Mouse (Mus musculus) heart, embryonic 13.5 days (tissue): Measurements from ENCODE around the gene Sgtb. TPM values are rescaled to one million over a fixed set of nuclear protein-coding genes. Genes with fewer than 3 reads are reported as not detected.

Source experiments
- ATAC-seq: fragments of 200-750 bp; cut with Nextera tagmentation; 2 replicates; pipeline ENCODE4 v1.8.0; 2017; ENCODE audit warnings: moderate TSS enrichment; ENCODE audit not compliant: insufficient number of reproducible peaks, low FRiP score, low TSS enrichment; ENCODE audit errors: extremely low read depth
- H3K27ac ChIP-seq: fragments of 300-500 bp; sonication (generic); replicated peaks from 2 replicates; pipeline ENCODE4 v1.5.1; 2015; ENCODE audit warnings: moderate library complexity, mild to moderate bottlenecking, inconsistent platforms
- H3K27me3 ChIP-seq: fragments of 300-500 bp; sonication (generic); replicated peaks from 2 replicates; pipeline ENCODE4 v1.6.1; 2015; ENCODE audit warnings: mild to moderate bottlenecking, inconsistent platforms
- H3K36me3 ChIP-seq: fragments of 300-500 bp; sonication (generic); 2 replicates; pipeline ENCODE4 v1.6.1; 2015; ENCODE audit warnings: mild to moderate bottlenecking, inconsistent platforms
- H3K4me1 ChIP-seq: fragments of 300-500 bp; sonication (generic); 2 replicates; pipeline ENCODE4 v1.6.1; 2015; ENCODE audit warnings: inconsistent platforms
- H3K4me2 ChIP-seq: fragments of 300-500 bp; sonication (generic); 2 replicates; pipeline ENCODE4 v1.6.1; 2015; ENCODE audit warnings: inconsistent platforms, mild to moderate bottlenecking, moderate library complexity
- H3K4me3 ChIP-seq: fragments of 300-500 bp; sonication (generic); 2 replicates; pipeline ENCODE4 v1.5.1; 2015; ENCODE audit warnings: moderate library complexity, mild to moderate bottlenecking, inconsistent platforms
- H3K9ac ChIP-seq: fragments of 300-500 bp; sonication (generic); 2 replicates; pipeline ENCODE4 v1.6.1; 2015; ENCODE audit warnings: inconsistent platforms, mild to moderate bottlenecking, moderate library complexity
- H3K9me3 ChIP-seq: fragments of 300-500 bp; sonication (generic); 2 replicates; pipeline ENCODE4 v1.6.1; 2016; ENCODE audit warnings: inconsistent platforms
- WGBS: fragments of 180-500 bp; shearing (Covaris S2); methylation state at CpG from one replicate; pipeline ENCODE4 v1.1.7; 2015; ENCODE audit warnings: mixed read lengths; 5-methylcytosine and 5-hydroxymethylcytosine counted together
- polyA plus RNA-seq: library from polyadenylated mRNA; unstranded; fragments of >200 nt; fragmentation: Nextera tagmentation; extraction: Ambion mirVana; gene quantifications from 2 replicates; pipeline ENCODE4 v1.2.1, GENCODE M21; 2015

The Sgtb gene
- polyA plus RNA-seq, 1 experiment from 2014 or later: 2.8 TPM

DNA sequence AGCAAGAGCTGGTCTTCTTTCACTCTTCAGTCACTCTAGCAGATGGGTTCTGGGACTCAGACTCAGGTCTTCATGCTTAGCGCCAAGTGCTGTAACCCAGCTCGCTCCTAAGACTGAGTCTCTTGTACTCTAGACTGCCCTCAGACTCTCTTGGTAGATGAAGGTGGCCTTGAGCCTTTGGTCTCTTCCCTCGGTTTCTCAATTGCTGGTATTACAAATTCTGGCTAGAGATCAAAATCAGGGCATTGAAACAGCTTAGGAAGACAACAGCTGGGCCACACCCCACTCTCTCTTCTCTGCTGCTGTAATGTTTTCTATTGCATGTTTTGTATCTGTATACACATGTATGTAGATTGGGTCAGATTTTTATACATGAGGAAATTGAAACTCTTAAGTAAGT, 36.1 kb downstream of the Sgtb start:
- H3K27ac ChIP-seq: no peak overlapping the region
- H3K36me3 ChIP-seq: peaks cover 88% of the 10 kb centered on the region
- H3K4me2 ChIP-seq: no peak overlapping the region
- no peaks in the 10 kb centered on the region for H3K4me1 ChIP-seq
- no peak overlapping the region for H3K9ac ChIP-seq
- no peak overlapping the region for H3K4me3 ChIP-seq
- H3K9me3 ChIP-seq: no peaks in the 10 kb centered on the region
- no peaks in the 10 kb centered on the region for H3K27me3 ChIP-seq
- WGBS: 90% methylated on average over 3 of the region's 3 CpGs
- ATAC-seq: no peak

DNA sequence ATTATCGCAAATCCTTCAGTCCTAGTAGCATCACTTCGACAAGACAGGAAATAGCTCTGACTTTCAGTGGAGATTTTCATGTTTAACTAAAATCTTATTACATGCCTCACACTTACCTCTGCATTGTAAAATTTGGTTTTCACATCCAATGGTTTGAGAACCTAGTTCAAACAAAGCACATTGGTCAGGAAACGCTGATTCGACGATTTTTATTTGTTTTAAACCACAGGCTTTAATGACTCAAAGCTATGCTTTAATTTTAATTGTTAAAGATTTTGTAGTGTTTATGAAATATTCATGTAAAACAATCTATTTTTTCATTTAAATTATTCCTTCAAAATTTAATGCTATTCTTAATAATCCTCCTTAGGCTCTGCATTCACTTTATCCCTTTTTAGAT, 44.6 kb downstream of the Sgtb start:
- H3K27ac ChIP-seq: no peak overlapping the region
- H3K4me1 ChIP-seq: no peaks in the 10 kb centered on the region
- ATAC-seq: no peak
- no peak overlapping the region for H3K9ac ChIP-seq
- H3K4me3 ChIP-seq: no peak overlapping the region
- no peaks in the 10 kb centered on the region for H3K27me3 ChIP-seq
- peaks cover 65% of the 10 kb centered on the region for H3K36me3 ChIP-seq
- WGBS: 91% methylated on average over 5 of the region's 5 CpGs
- H3K4me2 ChIP-seq: no peak overlapping the region
- H3K9me3 ChIP-seq: no peaks in the 10 kb centered on the region

DNA sequence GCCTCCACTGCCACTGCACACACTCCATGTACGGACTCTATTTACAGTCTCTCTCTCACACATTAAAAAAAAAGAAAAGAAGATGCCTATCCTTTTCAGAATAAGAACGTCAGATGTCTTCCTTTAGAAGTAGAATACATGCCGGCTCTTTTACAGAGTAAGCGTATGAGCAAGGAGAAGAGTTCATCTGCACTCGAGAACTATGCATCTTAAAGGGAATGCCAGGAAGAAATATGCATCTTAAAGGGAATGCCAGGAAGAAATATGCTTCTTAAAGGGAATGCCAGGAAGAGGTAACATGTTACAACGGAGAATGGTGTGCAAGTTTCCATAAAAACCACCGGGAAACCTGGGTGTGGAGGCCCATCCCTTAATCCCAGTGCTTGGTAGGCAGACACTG, 45.6 kb downstream of the Sgtb start:
- Histone ChIP-seq H3K36me3 (peaks cover 67% of the 10 kb centered on the region), H3K27me3 (no peaks in the 10 kb centered on the region), H3K9ac (no peak overlapping the region), H3K4me2 (no peak overlapping the region), H3K4me3 (no peak overlapping the region), H3K4me1 (no peaks in the 10 kb centered on the region), H3K9me3 (no peaks in the 10 kb centered on the region), H3K27ac (no peak overlapping the region)
- whole genome bisulfite sequencing: 89% methylated on average over 7 of the region's 7 CpGs
- ATAC-seq: no peak

DNA sequence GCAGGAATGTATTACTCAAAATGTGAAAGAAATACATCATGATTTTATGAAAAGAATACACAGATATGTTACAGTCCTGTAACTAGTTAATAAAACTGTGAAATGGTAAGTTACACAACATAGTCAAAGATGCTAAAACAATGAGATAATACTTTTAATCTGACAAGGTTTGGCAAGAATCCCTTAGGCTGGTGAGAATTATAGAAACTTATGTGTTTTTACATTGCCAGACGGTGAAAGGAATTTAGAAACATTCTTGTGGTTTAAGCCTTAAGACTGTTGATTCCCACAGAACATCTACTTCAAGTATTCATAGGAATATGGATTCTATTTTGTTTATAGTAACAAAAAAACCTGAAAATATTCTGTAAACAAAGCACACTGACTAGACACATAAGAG, 46.1 kb downstream of the Sgtb start:
- H3K9ac ChIP-seq: no peak overlapping the region
- no peak overlapping the region for H3K4me2 ChIP-seq
- no peaks in the 10 kb centered on the region for H3K9me3 ChIP-seq
- no peak overlapping the region for H3K27ac ChIP-seq
- no peaks in the 10 kb centered on the region for H3K4me1 ChIP-seq
- no peak for ATAC-seq
- H3K36me3 ChIP-seq: peaks cover 69% of the 10 kb centered on the region
- H3K4me3 ChIP-seq: no peak overlapping the region
- 71% methylated on average over 1 of the region's 1 CpGs for WGBS
- H3K27me3 ChIP-seq: no peaks in the 10 kb centered on the region

DNA sequence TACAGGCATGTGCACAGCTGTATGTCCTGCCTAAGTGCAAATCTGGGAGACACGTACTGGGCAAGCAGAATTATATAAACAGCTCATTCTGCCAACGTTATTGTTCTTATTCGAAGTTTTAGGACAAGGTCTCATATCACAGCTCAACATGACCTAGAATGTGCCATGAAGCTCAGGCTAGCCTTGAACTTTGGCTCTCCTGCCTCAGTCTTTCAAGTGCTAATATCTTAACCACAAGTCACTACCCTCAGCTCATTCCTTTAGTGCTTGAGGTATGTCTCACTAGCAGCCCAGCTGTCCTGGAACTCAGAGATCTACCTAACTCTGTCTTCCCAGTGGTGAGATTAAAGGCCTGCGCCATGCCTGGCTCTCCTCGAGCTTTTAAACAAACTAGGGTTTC, 62.2 kb downstream of the Sgtb start:
- Histone ChIP-seq H3K4me1 (peaks cover 9% of the 10 kb centered on the region), H3K27ac (no peak overlapping the region), H3K36me3 (peaks cover 44% of the 10 kb centered on the region), H3K9me3 (no peaks in the 10 kb centered on the region; the same call in 1 of the 2 replicates), H3K4me2 (no peak overlapping the region), H3K9ac (no peak overlapping the region), H3K27me3 (no peaks in the 10 kb centered on the region), H3K4me3 (no peak overlapping the region)
- WGBS: 90% methylated on average over 5 of the region's 5 CpGs
- ATAC-seq: no peak

DNA sequence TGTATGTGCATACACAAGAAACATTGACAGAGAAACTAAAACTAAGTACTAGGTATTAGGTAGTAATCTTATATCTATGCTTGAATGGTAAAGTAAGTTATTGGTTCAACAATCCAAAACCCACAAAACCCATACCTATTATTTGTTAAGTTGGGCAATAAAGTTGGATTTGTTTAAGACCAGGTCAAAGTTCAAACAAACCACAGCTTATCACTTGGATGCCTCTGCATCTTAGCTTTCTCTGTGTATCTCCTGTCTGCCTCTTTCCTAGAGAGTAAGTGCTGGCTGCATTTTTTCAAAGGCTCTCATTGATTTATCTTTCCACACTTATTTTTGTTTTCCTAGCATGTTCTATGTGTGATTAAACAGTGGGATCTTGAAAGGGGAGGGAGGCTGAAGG, 63.0 kb downstream of the Sgtb start:
- peaks cover 37% of the 10 kb centered on the region for H3K36me3 ChIP-seq
- no peak for ATAC-seq
- H3K9ac ChIP-seq: no peak overlapping the region
- no peaks in the 10 kb centered on the region; the same call in 1 of the 2 replicates for H3K9me3 ChIP-seq
- peaks cover 15% of the 10 kb centered on the region for H3K4me1 ChIP-seq
- H3K4me3 ChIP-seq: no peak overlapping the region
- no peak overlapping the region for H3K4me2 ChIP-seq
- H3K27ac ChIP-seq: no peak overlapping the region
- no peaks in the 10 kb centered on the region for H3K27me3 ChIP-seq

DNA sequence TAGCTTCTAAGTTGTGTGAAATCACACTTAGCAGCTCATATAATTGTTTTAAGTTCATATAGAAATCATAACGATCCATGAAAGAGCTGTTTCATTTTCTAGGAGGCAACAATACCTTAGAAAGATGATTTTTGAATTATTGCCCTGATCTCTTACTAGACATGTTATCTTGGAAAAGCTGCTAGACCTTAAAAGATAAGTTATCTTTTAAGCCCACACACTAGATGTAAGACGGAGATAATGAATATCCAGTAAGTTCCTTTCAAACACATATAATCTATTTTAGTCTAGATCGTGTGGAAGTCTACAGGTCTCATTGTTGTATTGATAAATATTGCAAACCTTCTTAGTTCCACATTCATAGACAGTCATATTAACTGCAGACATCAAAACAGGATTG, 67.3 kb downstream of the Sgtb start:
- H3K9ac ChIP-seq: peak overlapping the region; percentile 71
- H3K27ac ChIP-seq: no peak overlapping the region
- 57% methylated on average over 3 of the region's 3 CpGs for WGBS
- H3K27me3 ChIP-seq: no peaks in the 10 kb centered on the region
- no peak for ATAC-seq
- H3K4me2 ChIP-seq: peak overlapping the region; percentile 74
- peak overlapping the region; percentile 83 for H3K4me3 ChIP-seq
- peaks cover 23% of the 10 kb centered on the region for H3K4me1 ChIP-seq
- H3K36me3 ChIP-seq: peaks cover 24% of the 10 kb centered on the region
- no peaks in the 10 kb centered on the region for H3K9me3 ChIP-seq

DNA sequence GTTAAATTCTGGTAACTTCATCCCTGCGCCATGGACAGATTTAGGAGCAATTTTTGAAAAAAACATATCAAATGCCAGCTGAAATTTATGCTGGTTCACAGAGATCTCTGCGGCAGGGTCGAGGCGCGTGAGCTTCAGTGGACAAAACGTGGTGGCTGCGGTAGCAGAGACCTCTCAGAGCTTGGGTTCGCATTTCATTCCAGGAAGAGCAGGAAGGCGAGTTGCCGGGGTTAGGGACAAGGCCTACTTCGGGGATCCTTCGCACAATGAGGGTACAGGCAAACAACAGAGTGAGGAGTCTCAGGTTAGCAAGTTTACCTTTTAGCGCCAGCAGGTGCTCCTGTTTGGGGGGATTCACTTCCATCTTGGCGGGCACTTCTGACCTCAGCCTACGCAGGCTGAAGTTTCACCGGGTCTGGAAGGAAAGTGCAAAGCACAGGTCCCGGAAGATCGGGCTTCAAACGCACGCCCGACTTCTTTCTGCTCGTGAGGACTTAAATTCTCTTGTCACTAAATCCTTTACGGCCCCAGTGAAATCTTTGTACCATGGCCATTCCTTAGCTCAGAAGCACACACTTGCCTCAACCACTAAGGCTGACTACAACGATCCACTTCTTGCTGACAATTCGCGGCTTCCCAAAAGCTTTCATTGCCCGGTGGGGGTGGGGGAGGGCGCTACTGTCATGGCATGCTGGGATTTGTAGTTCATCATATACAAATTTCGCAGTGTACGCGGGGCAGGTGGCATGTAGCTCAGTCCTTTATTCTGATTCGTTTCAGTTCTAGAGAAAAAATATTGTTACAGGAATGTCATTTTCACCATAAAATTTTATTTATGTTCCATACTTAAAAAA, 68.5 kb downstream of the Sgtb start, which contains the start of gene Trappc13:
Gene Trappc13 (minus strand): TSS at position 674 of the 854 bp plus-strand sequence.
- peak within 1 kb of the TSS; percentile 93 for H3K9ac ChIP-seq
- peak; percentile 84 for ATAC-seq
- no peaks in the 10 kb centered on the region for H3K27me3 ChIP-seq
- under 1% methylated on average over 32 of the region's 32 CpGs for WGBS
- H3K4me3 ChIP-seq: peak within 1 kb of the TSS; percentile 83
- H3K9me3 ChIP-seq: no peaks in the 10 kb centered on the region
- H3K27ac ChIP-seq: peak within 1 kb of the TSS; percentile 86
- H3K4me1 ChIP-seq: peaks cover 18% of the 10 kb centered on the region
- peak within 1 kb of the TSS; percentile 83 for H3K4me2 ChIP-seq
- peaks cover 34% of the 10 kb centered on the region for H3K36me3 ChIP-seq

DNA sequence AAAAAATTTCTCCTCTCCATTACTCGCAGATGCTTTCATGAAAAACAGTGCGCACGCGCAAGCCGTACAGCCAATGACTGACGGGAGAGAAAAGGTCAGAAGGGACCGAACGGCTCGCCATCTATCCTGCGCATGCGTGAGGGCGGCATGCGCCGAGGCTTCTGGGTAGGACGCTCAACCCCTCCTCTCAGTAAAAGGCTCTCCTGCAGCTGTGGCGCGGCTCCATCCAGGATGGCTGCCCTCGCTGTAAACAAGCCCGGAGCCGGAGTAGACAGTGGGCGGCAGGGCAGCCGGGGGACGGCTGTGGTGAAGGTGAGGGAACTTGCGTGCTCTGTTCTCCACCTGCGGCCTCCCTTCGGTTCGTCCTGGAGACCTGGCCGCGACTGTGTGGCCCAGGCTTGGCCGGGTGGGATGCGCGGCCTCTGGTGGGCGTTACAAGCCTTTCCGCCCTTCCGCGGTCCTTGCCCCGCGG, 69.1 kb downstream of the Sgtb start, which contains the start of gene Trim23:
Gene Trim23 (plus strand): TSS at position 148 of the 472 bp plus-strand sequence.
- ATAC-seq: peak; percentile 99
- H3K27me3 ChIP-seq: no peaks in the 10 kb centered on the region
- WGBS: under 1% methylated on average over 38 of the region's 38 CpGs
- peak within 1 kb of the TSS; percentile 86 for H3K27ac ChIP-seq
- no peaks in the 10 kb centered on the region for H3K9me3 ChIP-seq
- peaks cover 40% of the 10 kb centered on the region for H3K36me3 ChIP-seq
- H3K4me2 ChIP-seq: peak within 1 kb of the TSS; percentile 83
- peak within 1 kb of the TSS; percentile 93 for H3K9ac ChIP-seq
- peak within 1 kb of the TSS; percentile 83 for H3K4me3 ChIP-seq
- peaks cover 18% of the 10 kb centered on the region for H3K4me1 ChIP-seq

DNA sequence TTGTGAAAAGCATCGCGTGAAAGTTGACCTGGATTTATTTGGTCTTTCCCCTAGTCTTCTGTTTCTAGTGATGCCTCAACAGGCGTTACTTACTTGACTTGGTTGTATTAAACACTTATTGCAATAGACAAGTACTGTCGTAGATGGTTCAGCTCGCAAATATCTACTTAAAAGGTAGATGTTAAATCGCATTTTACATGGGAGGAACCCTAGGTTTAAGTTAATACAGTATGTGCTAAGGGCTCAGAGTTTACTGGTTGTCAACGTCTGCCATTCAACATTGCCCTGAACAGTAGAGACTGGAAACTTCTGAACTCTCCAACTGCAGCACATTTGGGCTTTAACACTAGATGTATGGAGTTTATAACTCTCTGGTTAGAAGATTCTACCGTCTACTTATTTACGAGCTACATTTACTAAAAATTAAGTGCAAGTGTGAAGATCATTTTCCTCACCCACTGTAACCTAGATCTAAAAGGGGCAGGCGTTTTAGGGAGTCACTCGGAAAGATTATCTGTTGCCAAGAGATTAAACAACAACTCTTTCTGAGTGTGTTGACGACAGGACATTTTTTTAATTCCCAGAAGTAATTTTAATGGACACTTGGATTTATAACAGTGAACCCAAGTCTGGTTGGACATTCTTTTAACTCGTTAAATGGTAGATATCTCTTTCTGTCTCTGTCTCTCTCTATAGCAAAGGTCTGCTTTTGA, 69.8 kb downstream of the Sgtb start:
- peak overlapping the region; percentile 83 for H3K4me3 ChIP-seq
- H3K4me2 ChIP-seq: peak overlapping the region; percentile 83
- no peak for ATAC-seq
- H3K9ac ChIP-seq: peak overlapping the region; percentile 93
- 10% methylated on average over 13 of the region's 13 CpGs for WGBS
- H3K27me3 ChIP-seq: no peaks in the 10 kb centered on the region
- H3K4me1 ChIP-seq: peaks cover 18% of the 10 kb centered on the region
- H3K36me3 ChIP-seq: peaks cover 43% of the 10 kb centered on the region
- H3K27ac ChIP-seq: peak overlapping the region; percentile 82
- H3K9me3 ChIP-seq: no peaks in the 10 kb centered on the region

DNA sequence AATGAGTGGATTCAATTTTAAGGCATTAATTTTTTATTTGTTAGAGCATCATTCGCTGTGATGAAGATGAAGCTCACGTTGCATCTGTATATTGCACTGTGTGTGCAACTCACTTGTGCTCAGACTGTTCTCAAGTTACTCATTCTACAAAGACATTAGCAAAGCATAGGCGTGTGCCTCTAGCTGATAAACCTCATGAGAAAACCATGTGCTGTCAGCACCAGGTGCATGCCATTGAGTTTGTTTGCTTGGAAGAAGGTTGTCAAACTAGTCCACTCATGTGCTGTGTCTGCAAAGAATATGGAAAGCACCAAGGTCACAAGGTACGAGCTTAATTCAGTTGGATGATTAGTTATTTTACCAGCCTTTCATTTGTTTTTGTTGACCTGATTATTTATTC, 77.8 kb downstream of the Sgtb start:
- ATAC-seq: no peak
- Histone ChIP-seq H3K4me1 (peaks cover 5% of the 10 kb centered on the region; the same call in 1 of the 2 replicates), H3K4me2 (no peak overlapping the region), H3K9ac (no peak overlapping the region), H3K9me3 (no peaks in the 10 kb centered on the region), H3K27ac (no peak overlapping the region), H3K27me3 (no peaks in the 10 kb centered on the region), H3K36me3 (peaks cover 69% of the 10 kb centered on the region), H3K4me3 (no peak overlapping the region)
- 62% methylated on average over 4 of the region's 4 CpGs for WGBS
